7 mouse cellular contexts compared by ENCODE assay signal in the genomic region with DNA sequence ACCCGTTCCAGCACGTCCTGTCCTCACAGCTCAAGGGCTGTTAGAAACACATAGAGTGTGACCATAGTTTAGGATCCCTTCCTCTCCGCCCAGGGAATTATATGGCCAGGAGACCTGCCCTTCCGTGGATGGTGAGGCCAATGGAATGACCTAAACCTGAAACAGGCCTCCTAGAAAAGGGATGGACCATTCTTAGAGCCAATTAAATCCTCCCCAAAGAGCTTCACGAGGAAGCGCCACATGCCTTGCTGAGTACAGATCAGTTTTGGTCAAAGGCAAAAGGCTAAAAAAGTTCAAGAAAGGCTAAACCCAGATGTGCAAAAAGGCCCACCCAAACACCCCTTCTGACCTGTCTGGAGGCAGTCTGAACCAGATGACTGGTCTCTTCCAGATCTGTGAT. TPM values are rescaled to one million over a fixed set of nuclear protein-coding genes. Genes with fewer than 3 reads are reported as not detected.
A peak's percentile ranks its signal among the peaks of the same experiment; 100 is the strongest.
DNase-seq lines count a peak whose midpoint lies in the region; ATAC-seq and TF ChIP-seq lines count a peak whose summit lies in the region.

No protein-coding gene starts in this region.

- no peaks in the 10 kb centered on the region for H3K9me3 ChIP-seq in hindbrain, embryonic 11.5 days (ENCODE audit: control insufficient read depth, low read length)
- no peaks in the 10 kb centered on the region for H3K9me3 ChIP-seq in liver, postnatal 0 days (ENCODE audit: low read length)

- H3K27ac ChIP-seq in testis, adult 2 months (ENCODE audit: control insufficient read depth, insufficient read depth, low read depth, low read length): no peak overlapping the region
- H3K27ac ChIP-seq in hindbrain, embryonic 11.5 days (ENCODE audit: low read depth, low read length): no peak overlapping the region
- H3K27ac ChIP-seq in liver, postnatal 0 days (ENCODE audit: low read depth): no peak overlapping the region

- no peak for TF ChIP-seq POLR2A in testis, adult 2 months (IDR thresholded peaks at IDR 0.05; ENCODE audit: control insufficient read depth, low read depth, low read length)

- H3K4me3 ChIP-seq in testis, adult 2 months (ENCODE audit: control insufficient read depth, low read depth, low read length): peak overlapping the region; percentile 64
- H3K4me3 ChIP-seq in hindbrain, embryonic 11.5 days (ENCODE audit: low read depth, low read length): peak overlapping the region; percentile 44; the same call in 1 of the 2 replicates
- no peak overlapping the region; the same call in 1 of the 2 replicates for H3K4me3 ChIP-seq in liver, postnatal 0 days (ENCODE audit: low read depth, low read length)

- peaks cover 23% of the 10 kb centered on the region for H3K4me1 ChIP-seq in testis, adult 2 months (ENCODE audit: control insufficient read depth, insufficient read depth, low read length)
- no peaks in the 10 kb centered on the region; the same call in 1 of the 2 replicates for H3K4me1 ChIP-seq in hindbrain, embryonic 11.5 days (replicated peaks; ENCODE audit: control insufficient read depth, insufficient read depth, low read length)
- peaks cover 11% of the 10 kb centered on the region for H3K4me1 ChIP-seq in liver, postnatal 0 days (ENCODE audit: insufficient read depth)

- H3K4me2 ChIP-seq in hindbrain, embryonic 11.5 days (replicated peaks; ENCODE audit: low read depth, low read length): peak overlapping the region; percentile 96
- peak overlapping the region; percentile 58 for H3K4me2 ChIP-seq in liver, postnatal 0 days (ENCODE audit: low read depth, low read length)

- no peak for TF ChIP-seq CTCF in testis, adult 2 months (IDR thresholded peaks at IDR 0.05; ENCODE audit: control insufficient read depth, insufficient read depth, insufficient replicate concordance, low read depth, low read length)
- no peak for TF ChIP-seq CTCF in liver, postnatal 0 days (IDR thresholded peaks at IDR 0.05; ENCODE audit: low read depth)

- no peaks in the 10 kb centered on the region for H3K27me3 ChIP-seq in testis, adult 2 months (ENCODE audit: control insufficient read depth, insufficient read depth, low read length)
- peaks cover 31% of the 10 kb centered on the region for H3K27me3 ChIP-seq in hindbrain, embryonic 11.5 days (ENCODE audit: control insufficient read depth, insufficient read depth, low read length)
- H3K27me3 ChIP-seq in liver, postnatal 0 days (ENCODE audit: insufficient read depth, low read length): peaks cover 46% of the 10 kb centered on the region

- no peak for DNase-seq in testis, postnatal 10 days (ENCODE audit: low spot score)
- no peak for DNase-seq in hindbrain, embryonic 11.5 days (ENCODE audit: low spot score)
- no peak for DNase-seq in liver, postnatal 0 days
- no peak for DNase-seq in urinary bladder, adult 18-20 months (ENCODE audit: low spot score in 2 of 2)
- no peak for DNase-seq in ovary, postnatal 36 days (ENCODE audit: low spot score)
- DNase-seq in embryo, embryonic 10 days (ENCODE audit: low spot score): no peak

- ATAC-seq in hindbrain, embryonic 11.5 days (ENCODE audit: low FRiP score): no peak
- ATAC-seq in liver, postnatal 0 days: no peak

- TF ChIP-seq EP300 in liver, postnatal 0 days (IDR thresholded peaks at IDR 0.05; ENCODE audit: low read depth): no peak

- no peak overlapping the region for H3K9ac ChIP-seq in hindbrain, embryonic 11.5 days (ENCODE audit: low read depth, low read length)
- H3K9ac ChIP-seq in liver, postnatal 0 days (replicated peaks): no peak overlapping the region

- 27% methylated on average over 6 of the region's 6 CpGs for WGBS in hindbrain, embryonic 11.5 days
- 27% methylated on average over 6 of the region's 6 CpGs for WGBS in liver, postnatal 0 days (ENCODE audit: insufficient replicate concordance)

- H3K36me3 ChIP-seq in testis, adult 2 months (ENCODE audit: control insufficient read depth, insufficient read depth, low read length): no peaks in the 10 kb centered on the region
- H3K36me3 ChIP-seq in hindbrain, embryonic 11.5 days (ENCODE audit: control insufficient read depth, insufficient read depth, low read length): no peaks in the 10 kb centered on the region
- H3K36me3 ChIP-seq in liver, postnatal 0 days (replicated peaks; ENCODE audit: insufficient read depth, low read length): no peaks in the 10 kb centered on the region

RNA-seq across cellular contexts. Expression of a gene that starts 1.9 kb away (rescaled TPM):
- polyA plus RNA-seq in testis, adult 2 months (2012; rRNA removed): 2.2 and 2.4 TPM in 2 replicates
- 0.99 and 2.1 TPM in 2 replicates for polyA plus RNA-seq in hindbrain, embryonic 11.5 days (2014; fragmentation: Nextera tagmentation; extraction: Ambion mirVana)
- 2.1 and 2.4 TPM in 2 replicates for polyA plus RNA-seq in liver, postnatal 0 days (2015; fragmentation: Nextera tagmentation; extraction: Ambion mirVana)
